Mouse (Mus musculus) frontal cortex, postnatal 36 days (tissue): ENCODE results near the gene Ccdc61.

ENCODE experiments used
- DNase-seq, 2 experiments: peaks; one replicate each; pipeline ENCODE4 v3.0.0; 2022; ENCODE audit warnings: low spot score in 2 of 2

The Ccdc61 gene

GRCm38 (mm10) chr7:18910241-18910831 is at the start of gene Ccdc61:
Ccdc61 (minus strand) TSS chr7:18910415.
- peak; percentile 97 to 99 for DNase-seq

- no peak for DNase-seq
Measured at GRCm38 (mm10) chr7:18959446-18959845, 49.2 kb upstream of the Ccdc61 start.

GRCm38 (mm10) chr7:18958384-18958766 is 48.2 kb upstream of the Ccdc61 start:
- no peak for DNase-seq

DNA sequence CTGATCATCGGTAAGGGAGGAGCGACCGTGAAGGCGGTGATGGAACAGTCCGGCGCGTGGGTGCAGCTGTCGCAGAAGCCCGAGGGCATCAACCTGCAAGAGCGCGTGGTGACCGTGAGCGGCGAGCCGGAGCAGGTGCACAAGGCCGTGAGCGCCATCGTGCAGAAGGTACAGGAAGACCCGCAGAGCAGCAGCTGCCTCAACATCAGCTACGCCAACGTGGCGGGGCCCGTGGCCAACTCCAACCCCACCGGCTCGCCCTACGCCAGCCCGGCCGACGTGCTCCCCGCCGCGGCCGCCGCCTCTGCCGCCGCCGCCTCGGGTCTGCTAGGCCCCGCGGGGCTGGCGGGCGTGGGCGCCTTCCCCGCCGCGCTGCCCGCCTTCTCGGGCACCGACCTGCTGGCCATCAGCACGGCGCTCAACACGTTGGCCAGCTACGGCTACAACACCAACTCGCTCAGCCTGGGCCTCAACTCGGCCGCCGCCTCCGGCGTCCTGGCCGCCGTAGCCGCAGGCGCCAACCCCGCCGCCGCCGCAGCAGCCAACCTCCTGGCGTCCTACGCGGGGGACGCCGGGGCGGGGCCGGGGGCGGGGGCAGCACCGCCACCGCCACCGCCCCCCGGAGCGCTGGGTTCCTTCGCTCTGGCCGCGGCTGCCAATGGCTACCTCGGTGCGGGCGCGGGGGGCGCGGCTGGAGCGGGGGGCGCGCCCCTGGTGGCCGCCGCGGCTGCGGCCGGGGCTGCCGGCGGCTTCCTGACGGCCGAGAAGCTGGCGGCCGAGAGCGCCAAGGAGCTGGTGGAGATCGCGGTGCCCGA is 47.6 kb upstream of the Ccdc61 start:
- DNase-seq, result peak; percentile 60 to 66

DNA sequence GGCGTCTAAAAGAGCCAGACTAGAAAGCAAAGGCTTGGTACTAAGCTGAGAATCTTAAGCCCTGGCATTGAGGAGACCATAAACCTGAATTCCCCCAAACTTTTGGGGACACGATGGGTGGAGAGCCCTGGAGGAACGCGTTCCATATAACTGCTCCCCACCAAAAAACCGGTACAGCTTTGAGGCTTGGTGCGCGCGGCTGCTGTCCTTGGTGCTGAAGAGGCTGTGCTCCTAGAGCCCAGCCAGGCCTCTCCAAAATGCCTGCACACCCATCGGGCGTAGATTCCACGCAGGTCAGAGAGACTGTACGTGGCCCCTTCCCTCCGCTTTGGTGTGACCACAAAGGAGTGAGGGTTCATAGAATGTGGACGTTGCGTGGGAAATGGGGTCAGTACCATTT is 41.2 kb upstream of the Ccdc61 start:
- DNase-seq, result no peak

GRCm38 (mm10) chr7:18950523-18951315 is 40.5 kb upstream of the Ccdc61 start:
- DNase-seq, result no peak

DNA sequence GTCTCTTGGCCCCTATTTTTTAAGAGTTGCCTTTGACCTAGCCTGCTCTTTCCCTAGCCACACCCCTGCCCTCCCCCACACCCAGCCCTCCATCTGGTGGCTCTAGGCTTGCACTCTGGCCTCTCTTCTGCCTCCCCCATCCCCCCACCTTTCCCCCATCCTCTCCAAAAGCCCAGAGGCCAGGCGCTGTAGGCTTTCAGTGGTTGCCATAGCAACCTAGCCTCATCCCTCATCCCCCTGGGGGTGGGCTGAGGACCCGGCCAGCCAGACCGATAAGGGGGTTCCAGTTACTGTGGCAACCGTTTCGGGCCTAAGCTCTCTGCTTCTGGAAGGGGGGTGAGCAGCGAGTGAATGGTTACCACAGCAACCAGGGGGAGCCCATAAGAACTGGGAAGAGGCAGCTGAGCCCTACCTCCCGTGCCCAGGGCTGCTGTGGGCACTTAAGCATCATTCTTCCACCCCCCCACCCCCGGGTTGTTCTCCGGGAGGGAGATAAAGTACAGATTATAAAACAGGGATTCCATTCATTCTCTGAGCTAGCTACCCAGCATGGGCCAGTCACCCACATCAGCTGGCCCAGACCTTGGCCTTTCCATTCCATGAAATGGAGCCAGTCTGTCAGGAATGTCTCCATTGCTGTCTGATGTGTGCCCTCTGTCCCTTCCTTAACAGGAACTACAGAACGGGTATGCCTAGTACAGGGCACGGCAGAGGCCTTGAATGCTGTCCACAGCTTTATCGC is 39.7 kb upstream of the Ccdc61 start:
- DNase-seq, result no peak

DNA sequence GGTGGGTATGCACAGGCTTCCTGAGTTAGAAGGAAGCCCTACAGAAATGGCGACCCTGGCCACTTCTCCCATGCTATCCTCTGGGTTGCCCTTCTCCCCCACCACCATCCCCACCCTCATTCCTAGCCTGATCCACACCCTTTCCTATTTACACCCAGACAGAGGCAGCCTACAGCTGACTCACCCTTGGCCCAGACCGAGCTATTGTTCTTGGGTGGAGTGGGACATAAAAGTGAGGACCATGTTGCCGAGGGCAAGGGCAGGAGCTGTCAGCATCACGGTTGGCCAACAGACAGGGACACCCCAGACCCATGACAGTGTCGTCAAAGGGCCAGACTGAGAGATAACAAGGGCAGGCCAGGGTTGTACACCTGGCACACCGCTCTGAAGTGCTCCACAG is 37.9 kb upstream of the Ccdc61 start:
- no peak for DNase-seq

- no peak for DNase-seq
Measured at GRCm38 (mm10) chr7:18942815-18943214, 32.6 kb upstream of the Ccdc61 start.

GRCm38 (mm10) chr7:18942376-18942775 is 32.2 kb upstream of the Ccdc61 start:
- DNase-seq, result peak; percentile 64

GRCm38 (mm10) chr7:18927759-18928158 is 17.5 kb upstream of the Ccdc61 start:
- no peak for DNase-seq

DNA sequence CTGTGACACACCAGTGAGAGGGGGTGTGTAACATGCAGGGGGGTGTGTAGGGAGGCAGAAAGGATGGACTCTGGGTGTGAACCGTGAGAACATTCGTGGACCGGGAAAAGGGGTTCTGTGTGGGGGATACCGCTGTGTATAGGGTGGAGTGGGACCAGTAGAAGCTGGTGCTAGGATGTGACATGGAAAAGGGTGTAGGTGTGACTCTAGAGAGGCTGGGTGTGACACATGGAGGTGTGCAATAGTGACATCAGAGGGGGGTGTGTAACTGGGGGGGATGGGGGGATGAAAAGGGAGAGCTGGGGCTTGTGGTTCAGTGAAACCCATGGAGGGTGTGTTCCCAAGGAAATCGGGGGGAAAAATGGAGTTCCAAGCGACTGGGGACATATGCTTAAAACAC is 16.7 kb upstream of the Ccdc61 start:
- no peak for DNase-seq

GRCm38 (mm10) chr7:18926041-18926790 is 16.0 kb upstream of the Ccdc61 start:
- DNase-seq, result peak in 1 of 2 experiments; percentile 32

- peak; percentile 95 to 98 for DNase-seq
Measured at GRCm38 (mm10) chr7:18925162-18925938, 15.1 kb upstream of the Ccdc61 start, which contains the start of gene Nova2. Nova2 (plus strand) TSS chr7:18925888.

GRCm38 (mm10) chr7:18924321-18924720 is 14.1 kb upstream of the Ccdc61 start:
- DNase-seq, result peak in 1 of 2 experiments; percentile 19

GRCm38 (mm10) chr7:18923711-18924191 is 13.5 kb upstream of the Ccdc61 start:
- peak; percentile 49 to 56 for DNase-seq

GRCm38 (mm10) chr7:18923267-18923666 is 13.1 kb upstream of the Ccdc61 start:
- DNase-seq, result peak in 1 of 2 experiments; percentile 71

GRCm38 (mm10) chr7:18922807-18923206 is 12.6 kb upstream of the Ccdc61 start:
- DNase-seq, result peak; percentile 84 to 92

GRCm38 (mm10) chr7:18921069-18921468 is 10.9 kb upstream of the Ccdc61 start:
- peak; percentile 83 to 86 for DNase-seq

DNA sequence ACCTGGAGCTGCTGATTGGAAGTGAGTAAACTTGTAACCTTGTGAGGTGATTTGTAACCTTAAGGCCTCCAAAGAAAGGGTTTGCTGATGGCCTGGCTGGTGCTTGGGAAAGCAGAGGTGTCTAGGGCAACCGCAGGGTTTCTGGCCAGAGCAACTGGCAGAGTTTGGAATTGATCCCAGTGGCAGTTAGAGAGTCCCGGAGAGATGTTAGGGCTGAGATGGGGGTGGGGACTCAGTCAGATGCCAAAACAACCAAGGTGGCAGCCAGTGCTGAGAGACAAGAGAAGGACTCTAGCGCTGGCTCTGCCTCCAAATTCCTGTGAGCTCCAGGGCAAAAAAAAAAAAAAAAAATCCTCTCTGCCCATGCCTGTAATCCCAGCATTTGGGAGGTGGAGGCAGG is 7.7 kb upstream of the Ccdc61 start:
- peak in 1 of 2 experiments; percentile 20 for DNase-seq
